Mouse (Mus musculus): ENCODE data around the gene Tgm5.
"Not testable (repeated sequence)": the region's sequence is repeated elsewhere in the genome, so short reads cannot be mapped to it uniquely, and the experiment has no call there.

Tgm5 gene

GRCm38 (mm10) chr2:121085480-121086185 is at the start of gene Tgm5:
TSS of gene Tgm5 (minus strand) at chr2:121085841.
- peak; percentile 50 for DNase-seq (ENCODE audit: low spot score)

GRCm38 (mm10) chr2:121132822-121133221 is 47.2 kb upstream of the Tgm5 start:
- DNase-seq (ENCODE audit: low spot score), result no peak

GRCm38 (mm10) chr2:121128865-121129620 is 43.4 kb upstream of the Tgm5 start:
- DNase-seq (ENCODE audit: low spot score), result no peak

- no peak for DNase-seq (ENCODE audit: low spot score)
These were observed 41.9 kb upstream of the Tgm5 start for GRCm38 (mm10) chr2:121127536-121127935.

GRCm38 (mm10) chr2:121126302-121126701 is 40.7 kb upstream of the Tgm5 start:
- not testable (repeated sequence) for DNase-seq (ENCODE audit: low spot score)

GRCm38 (mm10) chr2:121119260-121119659 is 33.6 kb upstream of the Tgm5 start:
- no peak for DNase-seq (ENCODE audit: low spot score)

GRCm38 (mm10) chr2:121115418-121115817 is 29.8 kb upstream of the Tgm5 start:
- DNase-seq (ENCODE audit: low spot score), result no peak

- no peak for DNase-seq (ENCODE audit: low spot score)
These were observed 24.1 kb upstream of the Tgm5 start, which contains the start of gene Tgm7 for GRCm38 (mm10) chr2:121109695-121110094. TSS of gene Tgm7 (minus strand) at chr2:121109795.

GRCm38 (mm10) chr2:121105940-121106339 is 20.3 kb upstream of the Tgm5 start:
- no peak for DNase-seq (ENCODE audit: low spot score)

GRCm38 (mm10) chr2:121102051-121102450 is 16.4 kb upstream of the Tgm5 start:
- peak; percentile 77 for DNase-seq (ENCODE audit: low spot score)

- no peak for DNase-seq (ENCODE audit: low spot score)
These were observed 4.1 kb upstream of the Tgm5 start for GRCm38 (mm10) chr2:121089751-121090150.

- DNase-seq (ENCODE audit: low spot score), result no peak
These were observed 2.9 kb upstream of the Tgm5 start for GRCm38 (mm10) chr2:121088507-121088906.

GRCm38 (mm10) chr2:121082626-121083025 is 3.0 kb downstream of the Tgm5 start:
- DNase-seq (ENCODE audit: low spot score), result no peak

GRCm38 (mm10) chr2:121074747-121075146 is 10.9 kb downstream of the Tgm5 start:
- no peak for DNase-seq (ENCODE audit: low spot score)

GRCm38 (mm10) chr2:121071871-121072270 is 13.8 kb downstream of the Tgm5 start:
- no peak for DNase-seq (ENCODE audit: low spot score)

GRCm38 (mm10) chr2:121069506-121069905 is 16.1 kb downstream of the Tgm5 start:
- no peak for DNase-seq (ENCODE audit: low spot score)

GRCm38 (mm10) chr2:121067116-121067515 is 18.5 kb downstream of the Tgm5 start:
- DNase-seq (ENCODE audit: low spot score), result no peak

GRCm38 (mm10) chr2:121061315-121061714 is 24.3 kb downstream of the Tgm5 start:
- DNase-seq (ENCODE audit: low spot score), result no peak

GRCm38 (mm10) chr2:121057997-121058396 is 27.6 kb downstream of the Tgm5 start:
- DNase-seq (ENCODE audit: low spot score), result no peak

- DNase-seq (ENCODE audit: low spot score), result no peak
These were observed 29.7 kb downstream of the Tgm5 start for GRCm38 (mm10) chr2:121055915-121056314.

GRCm38 (mm10) chr2:121054060-121054459 is 31.6 kb downstream of the Tgm5 start:
- no peak for DNase-seq (ENCODE audit: low spot score)

- DNase-seq (ENCODE audit: low spot score), result no peak
These were observed 33.5 kb downstream of the Tgm5 start for GRCm38 (mm10) chr2:121052176-121052575.

- DNase-seq (ENCODE audit: low spot score), result no peak
These were observed 40.0 kb downstream of the Tgm5 start for GRCm38 (mm10) chr2:121045653-121046052.

Data from MN1 (cell line).